ENCODE assay signal across 11 mouse cellular contexts in the genomic region with DNA sequence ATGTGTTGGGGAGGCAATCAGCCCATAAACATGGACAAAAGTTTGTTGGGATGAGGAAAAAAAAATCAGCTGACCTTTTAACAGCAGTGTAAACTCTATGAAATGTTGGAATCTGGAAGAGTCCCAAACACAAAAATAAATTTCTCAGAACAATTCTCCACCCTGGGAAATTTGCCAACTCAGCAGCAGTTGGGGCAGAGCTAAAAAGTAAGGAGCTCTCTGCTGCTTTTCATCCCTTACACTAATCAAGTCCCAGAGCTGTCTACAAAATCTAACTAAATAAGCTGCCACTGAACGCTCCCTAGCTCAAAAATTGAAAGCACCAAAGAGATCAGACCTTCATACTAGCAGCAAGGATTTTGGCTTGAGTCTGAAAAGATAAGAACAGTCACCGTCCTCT.
DNase-seq lines count a peak whose midpoint lies in the region; ATAC-seq and TF ChIP-seq lines count a peak whose summit lies in the region.
"Had no signal": no experiment of that assay in that cellular context is flagged by ENCODE, and none has a peak within 500 bp of the region (broad histone marks: within the 10 kb centered on the region; RNA-seq: fewer than 3 reads in every experiment).

No protein-coding gene starts in this region.

- 54% methylated on average over 2 of the region's 2 CpGs for WGBS in intestine, embryonic 15.5 days
- 54% methylated on average over 2 of the region's 2 CpGs for WGBS in intestine, postnatal 0 days
- 29% methylated on average over 2 of the region's 2 CpGs for WGBS in stomach, embryonic 15.5 days
- WGBS in stomach, postnatal 0 days, result 26% methylated on average over 2 of the region's 2 CpGs

- no peaks in the 10 kb centered on the region for H3K4me1 ChIP-seq in intestine, embryonic 15.5 days (replicated peaks)
- H3K4me1 ChIP-seq in intestine, postnatal 0 days (replicated peaks; ENCODE audit: control insufficient read depth, insufficient read depth, low read length), result no peaks in the 10 kb centered on the region
- no peaks in the 10 kb centered on the region for H3K4me1 ChIP-seq in stomach, embryonic 15.5 days
- H3K4me1 ChIP-seq in stomach, postnatal 0 days (replicated peaks; ENCODE audit: control insufficient read depth, insufficient read depth), result no peaks in the 10 kb centered on the region
- H3K4me1 ChIP-seq: embryonic facial prominence, embryonic 15.5 days had no signal

- H3K9me3 ChIP-seq in intestine, embryonic 15.5 days, result no peaks in the 10 kb centered on the region
- no peaks in the 10 kb centered on the region for H3K9me3 ChIP-seq in intestine, postnatal 0 days (ENCODE audit: control insufficient read depth)
- H3K9me3 ChIP-seq in stomach, embryonic 15.5 days, result no peaks in the 10 kb centered on the region
- no peaks in the 10 kb centered on the region for H3K9me3 ChIP-seq in stomach, postnatal 0 days (ENCODE audit: control insufficient read depth, low read length)
- H3K9me3 ChIP-seq: embryonic facial prominence, embryonic 15.5 days; limb, embryonic 15.5 days had no signal

- ATAC-seq in intestine, embryonic 15.5 days, result 0 out of 2 replicates have a peak, but pooled peaks have one; percentile 23
- no peak for ATAC-seq in intestine, postnatal 0 days
- no peak for ATAC-seq in stomach, embryonic 15.5 days (ENCODE audit: insufficient read depth, low FRiP score, low read depth)
- ATAC-seq in stomach, postnatal 0 days (ENCODE audit: low FRiP score, low TSS enrichment), result no peak

- TF ChIP-seq CTCF in intestine, postnatal 0 days (IDR thresholded peaks at IDR 0.05; ENCODE audit: low read depth), result no peak
- TF ChIP-seq CTCF in stomach, postnatal 0 days (IDR thresholded peaks at IDR 0.05; ENCODE audit: low read depth), result no peak

- intact Hi-C loops in heart, postnatal 14 days (cut with DNase I), result loop anchor here (10.0 kb wide), 1 partner anchor 210 kb away; no protein-coding TSS in a partner anchor

- H3K9ac ChIP-seq in intestine, embryonic 15.5 days, result no peak overlapping the region
- H3K9ac ChIP-seq in intestine, postnatal 0 days (ENCODE audit: low read depth, low read length), result no peak overlapping the region
- no peak overlapping the region for H3K9ac ChIP-seq in stomach, embryonic 15.5 days
- no peak overlapping the region for H3K9ac ChIP-seq in stomach, postnatal 0 days (ENCODE audit: low read length)
- H3K9ac ChIP-seq: embryonic facial prominence, embryonic 15.5 days; limb, embryonic 15.5 days had no signal

- no peaks in the 10 kb centered on the region for H3K27me3 ChIP-seq in intestine, embryonic 15.5 days (replicated peaks)
- no peaks in the 10 kb centered on the region for H3K27me3 ChIP-seq in intestine, postnatal 0 days (replicated peaks; ENCODE audit: control insufficient read depth, insufficient read depth, low read length)
- H3K27me3 ChIP-seq in stomach, embryonic 15.5 days (replicated peaks), result no peaks in the 10 kb centered on the region
- H3K27me3 ChIP-seq in stomach, postnatal 0 days (ENCODE audit: control insufficient read depth, insufficient read depth, low read length), result no peaks in the 10 kb centered on the region
- H3K27me3 ChIP-seq: embryonic facial prominence, embryonic 15.5 days; limb, embryonic 15.5 days had no signal

- H3K4me2 ChIP-seq in intestine, embryonic 15.5 days (replicated peaks), result no peak overlapping the region
- H3K4me2 ChIP-seq in intestine, postnatal 0 days (replicated peaks; ENCODE audit: low read depth), result no peak overlapping the region
- no peak overlapping the region for H3K4me2 ChIP-seq in stomach, embryonic 15.5 days
- no peak overlapping the region for H3K4me2 ChIP-seq in stomach, postnatal 0 days (replicated peaks; ENCODE audit: low read depth)
- H3K4me2 ChIP-seq: embryonic facial prominence, embryonic 15.5 days; limb, embryonic 15.5 days had no signal

- TF ChIP-seq EP300 in stomach, postnatal 0 days (optimal IDR thresholded peaks at IDR 0.05), result no peak

- DNase-seq in stomach, postnatal 0 days (ENCODE audit: low spot score), result no peak
- DNase-seq in heart, postnatal 14 days, result peak; percentile 10 to 39
- DNase-seq in cerebellum, adult 18-20 months, result no peak
- DNase-seq in layer of hippocampus, postnatal 36 days, result no peak
- DNase-seq: cerebellum, adult 9-10 months; right cerebral cortex, postnatal 4 days had no signal

- no peaks in the 10 kb centered on the region for H3K36me3 ChIP-seq in intestine, embryonic 15.5 days
- H3K36me3 ChIP-seq in intestine, postnatal 0 days (ENCODE audit: control insufficient read depth, insufficient read depth), result no peaks in the 10 kb centered on the region
- H3K36me3 ChIP-seq in stomach, embryonic 15.5 days, result no peaks in the 10 kb centered on the region
- no peaks in the 10 kb centered on the region for H3K36me3 ChIP-seq in stomach, postnatal 0 days (ENCODE audit: control insufficient read depth, insufficient read depth, low read length)
- H3K36me3 ChIP-seq: embryonic facial prominence, embryonic 15.5 days; limb, embryonic 15.5 days had no signal

- 0 out of 2 replicates have a peak overlapping the region, but pooled peaks have one; percentile 40 for H3K27ac ChIP-seq in intestine, embryonic 15.5 days
- no peak overlapping the region for H3K27ac ChIP-seq in intestine, postnatal 0 days (ENCODE audit: low read depth, low read length)
- H3K27ac ChIP-seq in stomach, embryonic 15.5 days, result peak overlapping the region; percentile 51; the same call in 1 of the 2 replicates
- H3K27ac ChIP-seq in stomach, postnatal 0 days (replicated peaks), result no peak overlapping the region
- H3K27ac ChIP-seq: embryonic facial prominence, embryonic 15.5 days; limb, embryonic 15.5 days had no signal

- H3K4me3 ChIP-seq in intestine, embryonic 15.5 days (replicated peaks), result no peak overlapping the region
- H3K4me3 ChIP-seq in intestine, postnatal 0 days (ENCODE audit: low read depth, low read length), result no peak overlapping the region
- no peak overlapping the region for H3K4me3 ChIP-seq in stomach, embryonic 15.5 days (replicated peaks)
- no peak overlapping the region for H3K4me3 ChIP-seq in stomach, postnatal 0 days (ENCODE audit: low read depth, low read length)
- H3K4me3 ChIP-seq: embryonic facial prominence, embryonic 15.5 days; limb, embryonic 15.5 days had no signal

Comparison
In these comparisons a context has a peak if more than half of its experiments do, and no peak if none do; other contexts are left out.
1. H3K27ac ChIP-seq: peak in intestine, embryonic 15.5 days (single experiment) and stomach, embryonic 15.5 days (single experiment); none in intestine, postnatal 0 days (single experiment) and stomach, postnatal 0 days (single experiment).
2. DNase-seq: peak in heart, postnatal 14 days (2 of 2); none in stomach, postnatal 0 days (single experiment), cerebellum, adult 18-20 months (0 of 2) and layer of hippocampus, postnatal 36 days (0 of 2).